Mouse (Mus musculus): ENCODE measurements around the gene Dlk1. TPM values are rescaled to one million over a fixed set of nuclear protein-coding genes. Genes with fewer than 3 reads are reported as not detected.

Gene Dlk1
- polyA plus RNA-seq, 1 experiment: 96.3 TPM

GRCm38 (mm10) chr12:109502360-109503040 is 49.9 kb downstream of the Dlk1 start:
- no peak overlapping the region for H3K4me3 ChIP-seq (replicated peaks)
- TF ChIP-seq FLI1 (IDR thresholded peaks at IDR 0.05; ENCODE audit: low read length) (no peak), GATA1 (IDR thresholded peaks at IDR 0.05; ENCODE audit: borderline replicate concordance, low read length) (no peak)
- no peaks in the 10 kb centered on the region for H3K36me3 ChIP-seq (replicated peaks; ENCODE audit: low read length)
- peaks cover 45% of the 10 kb centered on the region for H3K4me1 ChIP-seq
- H3K9me3 ChIP-seq: no peaks in the 10 kb centered on the region
- peaks cover 32% of the 10 kb centered on the region for H3K27me3 ChIP-seq (replicated peaks)

GRCm38 (mm10) chr12:109507693-109508092 is 55.1 kb downstream of the Dlk1 start:
- Histone ChIP-seq H3K27me3 (replicated peaks) (peaks cover 60% of the 10 kb centered on the region), H3K4me1 (peaks cover 48% of the 10 kb centered on the region), H3K9me3 (no peaks in the 10 kb centered on the region), H3K4me3 (replicated peaks) (no peak overlapping the region), H3K36me3 (replicated peaks; ENCODE audit: low read length) (no peaks in the 10 kb centered on the region)
- no peak for TF ChIP-seq FLI1 (IDR thresholded peaks at IDR 0.05; ENCODE audit: low read length)
- no peak for TF ChIP-seq GATA1 (IDR thresholded peaks at IDR 0.05; ENCODE audit: borderline replicate concordance, low read length)

- no peak overlapping the region for H3K4me3 ChIP-seq (replicated peaks)
- no peak for TF ChIP-seq FLI1 (IDR thresholded peaks at IDR 0.05; ENCODE audit: low read length)
- no peak for TF ChIP-seq GATA1 (IDR thresholded peaks at IDR 0.05; ENCODE audit: borderline replicate concordance, low read length)
- no peaks in the 10 kb centered on the region for H3K9me3 ChIP-seq
- H3K36me3 ChIP-seq (replicated peaks; ENCODE audit: low read length): no peaks in the 10 kb centered on the region
- H3K27me3 ChIP-seq (replicated peaks): peaks cover 65% of the 10 kb centered on the region
- H3K4me1 ChIP-seq: peaks cover 50% of the 10 kb centered on the region
These were observed 56.2 kb downstream of the Dlk1 start for GRCm38 (mm10) chr12:109508495-109509454.

GRCm38 (mm10) chr12:109509531-109510137 is 57.0 kb downstream of the Dlk1 start:
- H3K36me3 ChIP-seq (replicated peaks; ENCODE audit: low read length): no peaks in the 10 kb centered on the region
- H3K4me3 ChIP-seq (replicated peaks): no peak overlapping the region
- H3K4me1 ChIP-seq: peaks cover 41% of the 10 kb centered on the region
- H3K9me3 ChIP-seq: no peaks in the 10 kb centered on the region
- peaks cover 68% of the 10 kb centered on the region for H3K27me3 ChIP-seq (replicated peaks)
- TF ChIP-seq GATA1 (IDR thresholded peaks at IDR 0.05; ENCODE audit: borderline replicate concordance, low read length): no peak
- no peak for TF ChIP-seq FLI1 (IDR thresholded peaks at IDR 0.05; ENCODE audit: low read length)

GRCm38 (mm10) chr12:109510247-109510646 is 57.6 kb downstream of the Dlk1 start:
- Histone ChIP-seq H3K9me3 (no peaks in the 10 kb centered on the region), H3K27me3 (replicated peaks) (peaks cover 74% of the 10 kb centered on the region), H3K4me3 (replicated peaks) (no peak overlapping the region), H3K36me3 (replicated peaks; ENCODE audit: low read length) (no peaks in the 10 kb centered on the region), H3K4me1 (peaks cover 35% of the 10 kb centered on the region)
- TF ChIP-seq FLI1 (IDR thresholded peaks at IDR 0.05; ENCODE audit: low read length): no peak
- TF ChIP-seq GATA1 (IDR thresholded peaks at IDR 0.05; ENCODE audit: borderline replicate concordance, low read length): no peak

GRCm38 (mm10) chr12:109511456-109511855 is 58.8 kb downstream of the Dlk1 start:
- no peaks in the 10 kb centered on the region for H3K9me3 ChIP-seq
- peaks cover 84% of the 10 kb centered on the region for H3K27me3 ChIP-seq (replicated peaks)
- peaks cover 23% of the 10 kb centered on the region for H3K4me1 ChIP-seq
- H3K36me3 ChIP-seq (replicated peaks; ENCODE audit: low read length): no peaks in the 10 kb centered on the region
- no peak overlapping the region for H3K4me3 ChIP-seq (replicated peaks)
- TF ChIP-seq FLI1 (IDR thresholded peaks at IDR 0.05; ENCODE audit: low read length): no peak
- no peak for TF ChIP-seq GATA1 (IDR thresholded peaks at IDR 0.05; ENCODE audit: borderline replicate concordance, low read length)

GRCm38 (mm10) chr12:109512151-109512907 is 59.7 kb downstream of the Dlk1 start:
- Histone ChIP-seq H3K9me3 (no peaks in the 10 kb centered on the region), H3K36me3 (replicated peaks; ENCODE audit: low read length) (no peaks in the 10 kb centered on the region), H3K4me1 (peaks cover 19% of the 10 kb centered on the region), H3K27me3 (replicated peaks) (peaks cover 85% of the 10 kb centered on the region), H3K4me3 (replicated peaks) (peak overlapping the region; percentile 18)
- TF ChIP-seq GATA1 (IDR thresholded peaks at IDR 0.05; ENCODE audit: borderline replicate concordance, low read length): no peak
- no peak for TF ChIP-seq FLI1 (IDR thresholded peaks at IDR 0.05; ENCODE audit: low read length)

Other genes with a start within 250 kb of the Dlk1 start
- gene Rtl1, start 147.5 kb downstream of the Dlk1 start, polyA plus RNA-seq (2012; ENCODE audit: insufficient read depth, low replicate concordance): not detected in 2 replicates